Mouse (Mus musculus): ENCODE data around the gene Upp1.
"Not testable (repeated sequence)": the region's sequence is repeated elsewhere in the genome, so short reads cannot be mapped to it uniquely, and the experiment has no call there.

Upp1 gene

DNA sequence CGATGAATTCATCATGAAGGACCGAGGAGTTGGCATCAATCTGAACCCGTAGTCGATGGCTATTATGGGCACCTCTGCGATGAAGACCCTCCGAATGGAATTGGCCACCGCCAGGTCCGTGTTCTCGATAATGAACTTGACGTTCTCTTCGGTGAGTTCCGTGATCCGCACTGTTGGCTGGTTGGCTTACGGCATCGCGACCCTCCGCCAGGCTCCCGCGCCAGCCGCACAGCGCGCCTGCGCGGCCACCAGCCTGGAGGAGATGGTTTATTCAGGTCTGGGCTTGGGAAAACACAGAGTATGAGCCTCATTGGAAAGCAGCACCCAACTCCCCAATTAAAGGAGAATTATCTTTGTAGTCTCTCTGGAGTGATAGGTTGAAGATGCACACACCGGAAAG is 32.5 kb downstream of the Upp1 start:
- DNase-seq (ENCODE audit: inconsistent age in 2 of 2, low spot score in 1 of 2), result not testable (repeated sequence)

DNA sequence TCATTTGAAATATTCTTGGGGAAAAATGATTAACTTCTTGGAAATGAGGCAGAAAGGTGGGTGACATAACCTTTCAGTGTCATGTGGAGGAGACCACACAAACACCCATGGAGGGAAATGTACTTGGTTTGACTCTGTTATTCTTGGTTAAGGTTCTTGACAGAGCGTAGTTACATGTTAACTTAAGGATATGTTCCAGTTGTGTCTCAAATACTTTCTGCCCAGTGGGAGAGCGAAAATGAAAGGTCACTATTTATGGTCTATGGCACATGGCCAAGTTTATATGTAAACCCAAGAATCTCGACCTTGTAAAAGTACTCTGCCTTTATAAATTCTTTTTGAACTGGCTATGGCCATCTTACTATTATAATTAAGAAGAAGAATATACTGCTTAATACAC is 42.0 kb downstream of the Upp1 start:
- DNase-seq (ENCODE audit: inconsistent age in 2 of 2, low spot score in 1 of 2), result no peak

DNA sequence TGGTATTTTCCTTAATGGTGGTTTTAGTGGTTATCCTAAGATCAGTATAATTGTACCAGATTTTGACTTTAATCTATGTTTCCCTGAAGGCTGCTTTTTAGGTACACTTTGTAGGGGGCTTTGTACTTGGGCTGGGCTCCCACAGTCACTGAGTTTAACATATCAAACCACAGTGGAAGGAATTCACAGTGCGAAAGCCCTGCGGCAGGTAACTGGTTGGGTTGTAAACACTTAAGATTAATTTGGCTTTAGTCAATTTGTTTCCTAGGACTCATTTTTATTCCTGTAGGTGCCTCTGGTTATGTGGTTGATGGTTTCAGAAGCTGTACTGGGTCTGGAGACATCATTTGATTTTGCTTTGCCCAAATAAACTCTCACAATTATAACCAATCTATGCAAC is 49.4 kb downstream of the Upp1 start:
- no peak for DNase-seq (ENCODE audit: inconsistent age in 2 of 2, low spot score in 1 of 2)

DNA sequence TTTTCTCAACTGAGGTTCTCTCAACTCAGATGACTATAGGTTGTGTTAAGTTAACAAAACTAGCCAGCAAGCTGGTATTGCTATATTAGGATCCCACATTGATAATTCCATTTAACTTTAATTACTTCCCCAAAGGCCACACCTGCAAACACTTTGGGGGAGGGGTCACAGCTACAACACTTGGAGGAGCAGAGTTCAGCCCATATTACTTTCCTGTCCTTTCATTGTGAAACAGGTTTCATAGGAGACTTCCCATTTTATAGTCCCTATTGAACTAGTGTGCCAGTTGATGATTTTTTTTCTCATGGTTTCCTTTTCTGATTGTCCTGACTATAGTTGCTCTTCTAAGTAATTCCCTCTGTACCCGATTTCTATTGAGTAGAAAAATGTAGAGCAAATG is 63.6 kb downstream of the Upp1 start:
- no peak for DNase-seq (ENCODE audit: inconsistent age in 2 of 2, low spot score in 1 of 2)
